Mouse (Mus musculus): ENCODE data around the gene Rxfp3. TPM values are rescaled to one million over a fixed set of nuclear protein-coding genes. Genes with fewer than 3 reads are reported as not detected.
A peak's percentile ranks its signal among the peaks of the same experiment; 100 is the strongest.

Gene Rxfp3
- polyA plus RNA-seq, 1 experiment from 2014 or later = 0.04 TPM

DNA sequence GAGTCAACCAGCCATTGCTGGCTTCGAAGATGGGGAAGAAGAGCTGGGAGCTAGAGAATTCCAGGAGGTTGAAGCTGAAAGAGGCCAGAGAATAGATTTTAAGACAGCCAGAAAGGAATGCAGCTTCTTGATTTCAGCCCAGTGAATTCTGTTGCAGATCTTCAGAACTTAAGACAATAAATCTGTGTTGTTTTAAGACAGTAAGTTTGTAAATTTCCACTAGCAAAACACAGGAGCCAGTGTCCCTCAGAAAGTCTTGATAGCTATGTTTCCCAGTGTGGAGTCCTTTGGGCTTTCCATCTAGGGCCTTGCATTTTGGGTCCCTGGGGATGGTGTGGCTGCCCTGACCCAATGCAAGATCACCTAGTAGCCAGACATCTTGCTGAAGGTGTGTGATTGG is 25.1 kb upstream of the Rxfp3 start:
- Histone ChIP-seq H3K4me3 (no peak overlapping the region), H3K9ac (no peak overlapping the region), H3K27ac (no peak overlapping the region), H3K27me3 (no peaks in the 10 kb centered on the region), H3K9me3 (no peaks in the 10 kb centered on the region), H3K4me1 (peaks cover 29% of the 10 kb centered on the region), H3K36me3 (no peaks in the 10 kb centered on the region), H3K4me2 (no peak overlapping the region)
- no peak for ATAC-seq (ENCODE audit: borderline replicate concordance, extremely low read depth, low FRiP score, low TSS enrichment)
- 95% methylated on average over 1 of the region's 1 CpGs for WGBS

DNA sequence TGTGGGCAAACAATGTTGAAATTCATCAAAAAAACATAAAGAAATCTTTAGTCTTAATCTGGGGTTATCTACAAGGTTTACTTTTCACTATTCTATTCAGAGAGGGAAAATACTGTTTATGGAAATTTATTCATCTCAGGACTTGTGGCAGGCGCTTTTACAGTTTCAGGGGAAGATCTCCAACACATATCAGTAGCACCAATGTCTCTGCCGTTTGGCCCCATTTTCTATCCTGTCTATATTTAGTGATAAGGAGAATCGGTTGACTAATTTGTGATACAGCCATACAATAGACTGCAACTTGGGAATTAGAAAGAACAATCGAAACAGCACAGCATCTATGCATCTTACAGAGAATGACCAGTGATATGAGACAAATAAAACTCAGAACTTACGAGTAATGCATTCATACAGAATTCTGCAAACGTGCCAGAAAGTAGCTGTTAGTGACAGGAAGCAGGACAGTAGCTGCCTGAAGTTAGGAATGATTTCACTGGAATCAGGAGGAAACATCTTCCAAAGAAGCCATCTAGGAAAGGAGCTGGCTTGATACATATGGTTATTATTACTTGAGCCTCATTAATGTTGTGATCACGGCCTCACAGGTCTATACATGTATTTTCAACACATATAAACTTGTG is 16.8 kb upstream of the Rxfp3 start:
- H3K27me3 ChIP-seq = no peaks in the 10 kb centered on the region
- 36% methylated on average over 7 of the region's 7 CpGs for WGBS
- ATAC-seq (ENCODE audit: borderline replicate concordance, extremely low read depth, low FRiP score, low TSS enrichment) = peak; percentile 42
- no peaks in the 10 kb centered on the region for H3K36me3 ChIP-seq
- H3K9ac ChIP-seq = no peak overlapping the region
- no peak overlapping the region for H3K4me3 ChIP-seq
- no peak overlapping the region for H3K4me2 ChIP-seq
- no peaks in the 10 kb centered on the region for H3K9me3 ChIP-seq
- H3K27ac ChIP-seq = no peak overlapping the region
- peaks cover 3% of the 10 kb centered on the region; the same call in 1 of the 2 replicates for H3K4me1 ChIP-seq

DNA sequence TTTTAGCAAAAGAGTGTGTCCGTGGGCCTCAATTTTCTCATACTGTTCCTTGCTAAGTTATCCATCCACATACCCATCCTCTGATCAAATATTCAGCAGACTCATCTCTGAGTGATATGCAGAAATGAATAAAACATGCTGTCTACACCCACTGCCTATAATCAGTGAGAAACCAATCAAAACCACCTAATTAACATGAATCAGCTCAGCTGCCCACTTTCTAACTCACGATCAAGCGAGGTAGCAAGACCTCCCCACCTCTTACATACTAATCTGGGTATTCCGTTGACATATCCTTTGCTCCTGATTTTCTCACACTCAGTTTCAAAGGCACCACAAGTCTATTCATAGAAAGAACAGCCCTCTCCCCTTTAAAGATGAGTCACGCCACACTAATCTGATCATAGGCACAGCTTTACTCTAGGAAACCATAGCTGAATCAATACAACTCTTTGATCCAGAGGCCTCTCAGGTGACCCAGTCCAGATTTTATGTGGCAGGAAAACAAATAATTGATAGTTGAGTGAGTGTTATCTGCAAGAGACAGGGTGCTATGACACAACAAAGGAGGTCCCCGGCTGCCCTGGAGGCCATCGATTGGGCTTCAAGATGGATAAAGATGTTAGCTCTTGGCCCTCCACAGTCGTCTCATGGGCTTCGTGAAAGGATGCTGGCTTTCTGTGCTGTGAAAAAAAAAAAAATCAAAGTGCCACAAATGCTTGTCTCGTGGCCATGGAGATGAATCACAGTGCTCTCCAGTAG is 16.1 kb upstream of the Rxfp3 start:
- no peak overlapping the region for H3K9ac ChIP-seq
- WGBS = 38% methylated on average over 10 of the region's 10 CpGs
- H3K27me3 ChIP-seq = no peaks in the 10 kb centered on the region
- H3K4me2 ChIP-seq = no peak overlapping the region
- no peaks in the 10 kb centered on the region for H3K36me3 ChIP-seq
- H3K4me1 ChIP-seq = peaks cover 3% of the 10 kb centered on the region; the same call in 1 of the 2 replicates
- no peak overlapping the region for H3K27ac ChIP-seq
- no peak overlapping the region for H3K4me3 ChIP-seq
- ATAC-seq (ENCODE audit: borderline replicate concordance, extremely low read depth, low FRiP score, low TSS enrichment) = no peak
- H3K9me3 ChIP-seq = no peaks in the 10 kb centered on the region

DNA sequence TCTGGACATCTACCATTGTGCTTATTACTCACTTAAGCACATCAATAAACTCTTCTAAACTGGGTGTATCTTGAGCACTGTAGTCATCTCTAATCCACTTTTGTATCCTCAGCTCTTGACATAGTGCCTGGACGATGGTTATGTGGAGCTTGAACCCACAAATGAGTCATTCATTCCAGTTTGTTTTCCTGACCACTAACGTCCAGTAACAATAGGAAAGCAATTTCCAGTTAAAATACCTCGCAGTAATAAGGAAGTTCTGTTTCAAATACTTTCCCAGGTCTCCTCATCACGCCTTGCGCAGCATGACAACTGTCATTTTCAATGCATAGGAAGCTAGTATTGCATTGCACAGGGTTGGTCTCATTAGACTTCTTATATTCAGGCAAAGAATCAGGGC is 5.0 kb upstream of the Rxfp3 start:
- H3K36me3 ChIP-seq = no peaks in the 10 kb centered on the region

DNA sequence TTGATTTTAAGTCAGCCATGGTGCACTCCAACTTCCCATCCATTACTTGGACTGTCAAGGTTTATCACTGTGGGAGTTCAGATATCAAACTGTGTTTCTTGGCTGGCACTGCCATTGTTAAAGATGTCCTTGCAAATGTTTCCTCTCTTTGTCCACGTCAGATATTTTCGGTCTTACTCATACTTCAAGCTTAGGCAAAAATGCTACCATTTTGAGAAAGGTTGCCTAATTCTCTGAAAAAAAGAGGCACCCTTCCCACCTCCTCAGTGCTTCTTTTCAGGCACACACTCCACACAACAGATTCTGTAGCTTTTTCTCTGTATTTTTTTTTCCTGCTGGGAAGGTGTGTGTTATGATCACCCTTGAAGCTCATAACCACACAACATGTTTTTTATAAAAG is 3.4 kb upstream of the Rxfp3 start:
- no peaks in the 10 kb centered on the region for H3K9me3 ChIP-seq
- peaks cover 10% of the 10 kb centered on the region for H3K4me1 ChIP-seq
- no peak overlapping the region for H3K27ac ChIP-seq
- 53% methylated on average over 2 of the region's 2 CpGs for WGBS
- peaks cover 22% of the 10 kb centered on the region for H3K27me3 ChIP-seq
- no peak overlapping the region for H3K4me3 ChIP-seq
- H3K4me2 ChIP-seq = no peak overlapping the region
- H3K36me3 ChIP-seq = no peaks in the 10 kb centered on the region
- H3K9ac ChIP-seq = no peak overlapping the region
- no peak for ATAC-seq (ENCODE audit: borderline replicate concordance, extremely low read depth, low FRiP score, low TSS enrichment)

More for the DNA sequence above, 5.0 kb upstream of the Rxfp3 start:
- Histone ChIP-seq H3K4me3 (no peak overlapping the region), H3K9ac (no peak overlapping the region), H3K27ac (no peak overlapping the region), H3K4me1 (no peaks in the 10 kb centered on the region), H3K4me2 (no peak overlapping the region), H3K27me3 (peaks cover 6% of the 10 kb centered on the region), H3K9me3 (no peaks in the 10 kb centered on the region)
- 79% methylated on average over 5 of the region's 5 CpGs for WGBS
- ATAC-seq (ENCODE audit: borderline replicate concordance, extremely low read depth, low FRiP score, low TSS enrichment) = no peak

DNA sequence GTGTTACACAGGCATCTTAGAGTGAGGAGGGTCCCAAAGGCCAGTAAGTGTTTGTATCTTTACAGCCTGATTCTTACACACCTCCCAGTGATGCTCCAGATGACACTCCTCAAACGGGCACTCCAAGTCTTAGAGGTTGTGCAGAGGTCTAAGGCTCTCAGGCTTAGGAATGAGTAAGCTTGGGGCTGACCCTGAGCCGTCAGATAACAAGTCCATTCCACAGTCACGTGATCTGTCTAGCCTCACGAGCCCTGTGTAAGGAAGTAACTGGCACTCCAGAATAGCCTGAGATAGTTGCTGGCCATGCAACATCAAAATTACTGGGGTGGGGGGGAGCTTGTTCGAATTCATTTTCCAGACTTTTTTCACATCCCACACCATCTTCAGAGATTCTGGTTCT is 2.3 kb upstream of the Rxfp3 start:
- Histone ChIP-seq H3K9me3 (no peaks in the 10 kb centered on the region), H3K4me1 (peaks cover 17% of the 10 kb centered on the region), H3K9ac (no peak overlapping the region), H3K4me3 (no peak overlapping the region), H3K4me2 (no peak overlapping the region), H3K36me3 (no peaks in the 10 kb centered on the region), H3K27me3 (peaks cover 34% of the 10 kb centered on the region), H3K27ac (no peak overlapping the region)
- WGBS = 24% methylated on average over 5 of the region's 5 CpGs
- no peak for ATAC-seq (ENCODE audit: borderline replicate concordance, extremely low read depth, low FRiP score, low TSS enrichment)

DNA sequence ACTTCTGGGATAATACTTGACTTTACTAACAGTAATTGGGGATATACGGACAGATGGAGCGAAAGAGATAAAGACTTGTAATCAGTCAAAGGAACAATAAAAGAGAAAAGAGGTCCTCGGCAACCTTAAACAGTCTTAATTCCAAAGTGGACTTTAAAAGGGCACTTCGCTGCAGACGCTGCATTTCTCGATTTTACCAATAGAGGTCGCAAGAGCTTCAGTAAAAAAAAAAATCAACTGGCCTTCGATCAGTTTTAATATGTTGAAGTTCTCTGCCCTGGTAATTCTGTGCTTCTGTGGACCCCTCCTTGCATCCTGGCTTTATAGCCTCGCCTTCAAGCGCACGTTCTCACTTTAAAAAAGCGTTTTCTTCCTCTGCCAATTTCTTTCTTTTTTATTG is 685 bp upstream of the Rxfp3 start:
- Histone ChIP-seq H3K27ac (no peak overlapping the region), H3K9ac (no peak overlapping the region), H3K4me2 (no peak overlapping the region), H3K4me3 (no peak overlapping the region), H3K36me3 (no peaks in the 10 kb centered on the region), H3K27me3 (peaks cover 49% of the 10 kb centered on the region), H3K4me1 (peaks cover 17% of the 10 kb centered on the region), H3K9me3 (no peaks in the 10 kb centered on the region)
- under 1% methylated on average over 12 of the region's 12 CpGs for WGBS
- ATAC-seq (ENCODE audit: borderline replicate concordance, extremely low read depth, low FRiP score, low TSS enrichment) = no peak

DNA sequence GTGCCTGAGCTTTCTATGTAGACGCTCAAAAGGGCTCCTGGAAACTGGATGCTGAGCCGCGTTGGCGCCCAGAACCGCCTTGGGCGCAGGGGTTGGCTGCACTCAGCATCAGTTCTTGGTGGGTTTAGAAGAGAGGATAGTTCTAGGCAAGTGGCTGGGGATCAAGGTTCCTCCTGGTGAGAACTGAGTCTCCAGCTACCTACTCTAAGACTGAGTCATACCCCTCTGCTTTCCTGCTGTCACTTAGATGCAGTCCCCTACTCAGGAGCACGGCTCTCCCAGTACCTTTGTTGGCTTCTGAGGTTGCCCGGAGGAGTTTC is 455 bp downstream of the Rxfp3 start:
- WGBS = 6% methylated on average over 8 of the region's 8 CpGs
- Histone ChIP-seq H3K4me1 (peaks cover 17% of the 10 kb centered on the region), H3K4me2 (peak overlapping the region; percentile 64), H3K27me3 (peaks cover 54% of the 10 kb centered on the region), H3K9ac (no peak overlapping the region), H3K9me3 (no peaks in the 10 kb centered on the region), H3K27ac (no peak overlapping the region), H3K36me3 (no peaks in the 10 kb centered on the region), H3K4me3 (0 out of 2 replicates have a peak overlapping the region, but pooled peaks have one; percentile 38)
- no peak for ATAC-seq (ENCODE audit: borderline replicate concordance, extremely low read depth, low FRiP score, low TSS enrichment)

DNA sequence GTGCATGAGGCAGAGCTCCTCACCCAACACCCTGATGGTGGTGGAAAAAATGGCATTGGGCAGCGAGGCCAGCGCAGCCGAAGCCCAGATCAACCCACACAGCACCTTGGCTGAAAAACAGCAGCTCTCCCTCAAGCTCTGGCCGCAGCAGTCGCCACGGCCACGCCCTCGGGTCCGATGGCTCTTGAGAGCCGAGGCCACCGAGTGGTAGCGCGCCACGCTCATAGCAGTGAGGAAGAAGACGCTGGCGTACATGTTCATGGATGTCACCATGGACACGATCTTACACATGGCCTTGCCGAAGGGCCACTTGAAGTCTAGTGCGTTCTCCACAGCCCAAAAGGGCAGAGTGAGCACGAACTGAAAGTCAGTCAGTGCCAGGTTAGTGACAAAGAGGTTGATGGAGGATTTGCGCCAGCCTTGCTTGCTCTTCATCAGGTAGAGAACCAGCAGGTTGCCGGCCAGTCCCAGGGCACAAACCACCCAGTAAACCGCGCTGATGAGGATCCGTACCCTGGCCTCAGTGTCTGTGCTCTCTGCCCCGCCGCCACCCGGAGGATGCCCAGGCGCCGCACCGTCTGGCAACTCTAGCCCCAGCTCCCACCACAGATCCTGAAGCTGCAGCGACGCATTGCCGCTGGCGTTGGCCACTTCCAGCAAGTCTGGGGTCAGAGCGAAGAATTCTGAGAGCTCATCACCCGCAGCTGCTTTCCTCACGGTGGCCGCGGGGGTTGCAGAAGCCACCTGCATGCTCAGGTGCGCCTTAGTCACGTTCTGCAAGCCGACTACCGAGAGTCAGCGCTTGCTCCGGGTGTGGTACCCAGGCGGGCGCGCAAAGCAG is 1.0 kb downstream of the Rxfp3 start:
- ATAC-seq (ENCODE audit: borderline replicate concordance, extremely low read depth, low FRiP score, low TSS enrichment) = no peak
- peaks cover 17% of the 10 kb centered on the region for H3K4me1 ChIP-seq
- H3K27ac ChIP-seq = no peak overlapping the region
- H3K4me2 ChIP-seq = peak overlapping the region; percentile 64
- no peaks in the 10 kb centered on the region for H3K9me3 ChIP-seq
- 2% methylated on average over 49 of the region's 49 CpGs for WGBS
- peak overlapping the region; percentile 38 for H3K4me3 ChIP-seq
- no peak overlapping the region for H3K9ac ChIP-seq
- H3K27me3 ChIP-seq = peaks cover 54% of the 10 kb centered on the region
- H3K36me3 ChIP-seq = no peaks in the 10 kb centered on the region

DNA sequence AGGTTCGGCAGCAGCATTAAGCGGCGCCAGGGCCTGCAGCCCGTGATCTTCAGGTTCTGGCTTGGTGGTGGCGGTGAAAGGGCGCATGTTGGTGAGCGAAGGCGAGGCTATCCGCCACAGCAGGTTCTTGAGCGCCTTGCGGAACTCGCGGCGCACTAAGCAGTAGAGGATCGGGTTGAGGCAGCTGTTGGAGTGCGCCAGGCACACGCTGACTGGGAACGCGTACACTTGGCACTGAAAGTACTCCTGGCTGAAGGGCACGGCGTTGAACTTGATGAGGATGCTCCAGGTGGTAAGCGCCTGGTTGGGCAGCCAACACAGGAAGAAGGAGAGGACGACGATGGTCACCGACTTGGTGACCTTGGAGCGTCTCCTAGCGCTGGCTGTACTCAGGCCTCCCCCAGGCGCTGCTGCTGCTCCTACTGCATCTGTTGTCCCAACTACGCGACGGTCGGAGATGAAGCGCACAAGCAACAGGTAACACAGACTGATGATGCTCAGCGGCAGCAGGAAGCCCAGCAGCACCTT is 1.8 kb downstream of the Rxfp3 start:
- H3K4me2 ChIP-seq = peak overlapping the region; percentile 64
- H3K9me3 ChIP-seq = no peaks in the 10 kb centered on the region
- WGBS = 6% methylated on average over 34 of the region's 34 CpGs
- ATAC-seq (ENCODE audit: borderline replicate concordance, extremely low read depth, low FRiP score, low TSS enrichment) = no peak
- peaks cover 54% of the 10 kb centered on the region for H3K27me3 ChIP-seq
- H3K4me3 ChIP-seq = peak overlapping the region; percentile 38
- no peaks in the 10 kb centered on the region for H3K36me3 ChIP-seq
- H3K9ac ChIP-seq = no peak overlapping the region
- peaks cover 17% of the 10 kb centered on the region for H3K4me1 ChIP-seq
- no peak overlapping the region for H3K27ac ChIP-seq

DNA sequence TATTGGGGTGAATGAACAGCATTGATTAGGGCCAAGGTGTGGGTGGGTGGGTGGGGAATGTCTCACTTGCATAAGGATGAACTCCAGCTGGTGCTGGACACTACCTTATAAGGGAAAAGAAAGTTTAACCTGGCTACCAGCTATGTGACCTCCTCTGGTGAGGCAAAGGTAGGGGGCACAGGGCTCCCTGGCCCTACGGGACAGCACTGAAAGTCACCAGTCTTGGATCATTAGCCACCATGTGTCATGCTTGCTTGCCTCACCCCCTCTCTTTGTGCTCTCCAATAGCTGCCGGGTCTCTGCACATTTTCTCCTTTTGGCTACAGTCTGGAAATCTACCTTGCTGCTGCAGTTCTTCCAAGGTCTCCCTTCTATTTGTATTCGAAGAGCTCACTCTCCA is 7.6 kb downstream of the Rxfp3 start:
- WGBS = 81% methylated on average over 3 of the region's 3 CpGs
- ATAC-seq (ENCODE audit: borderline replicate concordance, extremely low read depth, low FRiP score, low TSS enrichment) = no peak
- no peak overlapping the region for H3K9ac ChIP-seq
- no peak overlapping the region for H3K4me3 ChIP-seq
- H3K36me3 ChIP-seq = no peaks in the 10 kb centered on the region
- no peak overlapping the region for H3K27ac ChIP-seq
- H3K4me2 ChIP-seq = no peak overlapping the region
- no peaks in the 10 kb centered on the region for H3K4me1 ChIP-seq
- no peaks in the 10 kb centered on the region for H3K9me3 ChIP-seq
- peaks cover 22% of the 10 kb centered on the region for H3K27me3 ChIP-seq
